Mouse (Mus musculus) testis, adult 2 months (tissue): Measurements from ENCODE around the gene Lag3. TPM values are rescaled to one million over a fixed set of nuclear protein-coding genes. Genes with fewer than 3 reads are reported as not detected.

ENCODE experiments used
- H3K27ac ChIP-seq: fragments of 200-500 bp; 2 replicates; pipeline ENCODE4 v1.5.1; 2012; ENCODE audit warnings: low read depth, low read length; ENCODE audit not compliant: control insufficient read depth, insufficient read depth
- H3K27me3 ChIP-seq: fragments of 200-500 bp; 2 replicates; pipeline ENCODE4 v1.6.1; 2012; ENCODE audit warnings: mild to moderate bottlenecking, low read length, moderate library complexity; ENCODE audit not compliant: control insufficient read depth, insufficient read depth
- H3K36me3 ChIP-seq: fragments of 200-500 bp; 2 replicates; pipeline ENCODE4 v1.6.1; 2012; ENCODE audit warnings: mild to moderate bottlenecking, low read length; ENCODE audit not compliant: control insufficient read depth, insufficient read depth
- H3K4me1 ChIP-seq: fragments of 200-500 bp; 2 replicates; pipeline ENCODE4 v1.6.1; 2012; ENCODE audit warnings: low read length; ENCODE audit not compliant: control insufficient read depth, insufficient read depth
- H3K4me3 ChIP-seq: fragments of 200-500 bp; 2 replicates; pipeline ENCODE4 v1.5.1; 2012; ENCODE audit warnings: low read depth, mild to moderate bottlenecking, low read length, moderate library complexity, mixed read lengths; ENCODE audit not compliant: control insufficient read depth
- CTCF ChIP-seq: fragments of 200-500 bp; IDR thresholded peaks from 2 replicates; pipeline ENCODE4 v1.5.1; 2012; ENCODE audit warnings: low read depth, mild to moderate bottlenecking, inconsistent platforms, low read length, moderate library complexity; ENCODE audit not compliant: control insufficient read depth, insufficient read depth, insufficient replicate concordance
- POLR2A ChIP-seq: fragments of 200-500 bp; IDR thresholded peaks from 2 replicates; pipeline ENCODE4 v1.6.1; 2012; ENCODE audit warnings: low read depth, mild to moderate bottlenecking, inconsistent platforms, low read length, moderate library complexity; ENCODE audit not compliant: control insufficient read depth
- polyA plus RNA-seq: library from polyadenylated mRNA; depleted of rRNA; stranded (reverse); fragments of >200 nt; gene quantifications from 2 replicates; pipeline ENCODE4 v1.2.3, GENCODE M21; 2012

Lag3 gene
- polyA plus RNA-seq, 1 experiment, result 0.12 TPM

GRCm38 (mm10) chr6:124914511-124914910, 3.0 kb upstream of the Lag3 start:
- peak overlapping the region; percentile 11 for H3K4me3 ChIP-seq
- peaks cover 5% of the 10 kb centered on the region for H3K27me3 ChIP-seq
- no peak for TF ChIP-seq CTCF
- TF ChIP-seq POLR2A, result no peak
- peaks cover 30% of the 10 kb centered on the region for H3K4me1 ChIP-seq
- H3K36me3 ChIP-seq, result no peaks in the 10 kb centered on the region
- H3K27ac ChIP-seq, result no peak overlapping the region

GRCm38 (mm10) chr6:124913721-124914285, 2.3 kb upstream of the Lag3 start:
- H3K4me3 ChIP-seq, result no peak overlapping the region
- peaks cover 5% of the 10 kb centered on the region for H3K27me3 ChIP-seq
- H3K27ac ChIP-seq, result no peak overlapping the region
- no peaks in the 10 kb centered on the region for H3K36me3 ChIP-seq
- H3K4me1 ChIP-seq, result peaks cover 25% of the 10 kb centered on the region
- TF ChIP-seq CTCF (no peak), POLR2A (no peak)

GRCm38 (mm10) chr6:124913214-124913613, 1.7 kb upstream of the Lag3 start:
- no peak overlapping the region for H3K27ac ChIP-seq
- no peak overlapping the region for H3K4me3 ChIP-seq
- H3K36me3 ChIP-seq, result no peaks in the 10 kb centered on the region
- peaks cover 5% of the 10 kb centered on the region for H3K27me3 ChIP-seq
- no peak for TF ChIP-seq POLR2A
- TF ChIP-seq CTCF, result no peak
- peaks cover 23% of the 10 kb centered on the region for H3K4me1 ChIP-seq

- H3K27me3 ChIP-seq, result no peaks in the 10 kb centered on the region
- peaks cover 19% of the 10 kb centered on the region for H3K4me1 ChIP-seq
- TF ChIP-seq CTCF (no peak), POLR2A (no peak)
These were observed 1.5 kb downstream of the Lag3 start for GRCm38 (mm10) chr6:124910032-124910431.

GRCm38 (mm10) chr6:124907767-124908166, 3.7 kb downstream of the Lag3 start:
- no peaks in the 10 kb centered on the region for H3K36me3 ChIP-seq
- H3K27me3 ChIP-seq, result no peaks in the 10 kb centered on the region
- TF ChIP-seq POLR2A, result no peak
- no peak for TF ChIP-seq CTCF
- peaks cover 27% of the 10 kb centered on the region for H3K4me1 ChIP-seq
- H3K4me3 ChIP-seq, result no peak overlapping the region
- no peak overlapping the region for H3K27ac ChIP-seq

More at GRCm38 (mm10) chr6:124910032-124910431, 1.5 kb downstream of the Lag3 start:
- Histone ChIP-seq H3K27ac (no peak overlapping the region), H3K4me3 (peak overlapping the region; percentile 22), H3K36me3 (no peaks in the 10 kb centered on the region)

- no peaks in the 10 kb centered on the region for H3K36me3 ChIP-seq
- no peaks in the 10 kb centered on the region for H3K27me3 ChIP-seq
- no peak overlapping the region for H3K4me3 ChIP-seq
- no peak overlapping the region for H3K27ac ChIP-seq
- H3K4me1 ChIP-seq, result peaks cover 26% of the 10 kb centered on the region
- TF ChIP-seq POLR2A (no peak), CTCF (no peak)
These were observed 6.3 kb downstream of the Lag3 start for GRCm38 (mm10) chr6:124904991-124905860.

GRCm38 (mm10) chr6:124904161-124904981, 7.1 kb downstream of the Lag3 start:
- H3K27me3 ChIP-seq, result no peaks in the 10 kb centered on the region
- TF ChIP-seq CTCF (no peak), POLR2A (no peak)
- H3K4me3 ChIP-seq, result peak overlapping the region; percentile 73
- no peaks in the 10 kb centered on the region for H3K36me3 ChIP-seq
- peak overlapping the region; percentile 86 for H3K27ac ChIP-seq
- H3K4me1 ChIP-seq, result peaks cover 19% of the 10 kb centered on the region
